Mouse (Mus musculus) cerebellum, adult (tissue): ENCODE data around the gene Rpa2.

Experiments used
- ATAC-seq: cut with Nextera tagmentation; 2 replicates; pipeline ENCODE4 v1.9.2; 2017; ENCODE audit warnings: mild to moderate bottlenecking, moderate library complexity, mixed read lengths; ENCODE audit not compliant: insufficient number of reproducible peaks, low FRiP score, low TSS enrichment

The Rpa2 gene

DNA sequence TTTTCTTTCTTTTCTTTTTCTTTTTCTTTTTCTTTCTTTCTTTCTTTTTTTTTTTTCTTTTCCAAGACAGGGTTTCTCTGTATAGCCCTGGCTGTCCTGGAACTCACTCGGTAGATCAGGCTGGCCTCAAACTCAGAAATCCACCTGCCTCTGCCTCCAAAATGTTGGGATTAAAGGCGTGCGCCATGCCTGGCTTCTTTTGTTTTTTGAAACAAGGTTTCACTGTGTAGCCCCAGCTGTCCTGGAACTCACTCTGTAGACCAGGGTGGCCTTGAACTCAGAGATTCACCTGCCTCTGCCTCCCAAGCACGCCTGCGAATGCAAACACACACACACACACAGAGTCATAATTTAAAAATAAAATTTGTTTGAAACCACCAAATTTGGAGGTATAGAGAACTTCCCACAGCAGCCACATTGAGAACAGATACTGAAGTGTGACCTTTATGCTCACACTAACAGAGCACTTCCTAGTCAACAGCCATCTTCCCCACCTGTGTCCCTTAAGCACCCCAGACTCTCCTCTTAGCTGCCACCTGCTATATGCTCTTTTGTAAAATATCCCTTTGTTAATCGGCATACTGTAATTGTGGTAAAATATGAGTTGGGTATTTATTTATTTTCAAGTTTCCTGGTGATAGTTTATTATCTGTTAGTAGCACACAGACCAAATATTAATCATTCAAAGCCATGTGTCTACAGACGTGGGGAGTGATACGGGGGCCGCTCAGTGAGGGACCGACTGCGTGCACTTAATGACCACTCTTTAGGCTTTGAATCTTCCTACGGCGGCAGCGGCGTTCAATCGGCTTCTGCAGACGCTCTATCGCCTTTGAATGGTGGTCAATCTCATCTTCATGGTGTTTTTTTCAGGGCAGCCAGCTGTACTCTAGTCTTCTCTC, 33.3 kb downstream of the Rpa2 start:
- no peak for ATAC-seq

DNA sequence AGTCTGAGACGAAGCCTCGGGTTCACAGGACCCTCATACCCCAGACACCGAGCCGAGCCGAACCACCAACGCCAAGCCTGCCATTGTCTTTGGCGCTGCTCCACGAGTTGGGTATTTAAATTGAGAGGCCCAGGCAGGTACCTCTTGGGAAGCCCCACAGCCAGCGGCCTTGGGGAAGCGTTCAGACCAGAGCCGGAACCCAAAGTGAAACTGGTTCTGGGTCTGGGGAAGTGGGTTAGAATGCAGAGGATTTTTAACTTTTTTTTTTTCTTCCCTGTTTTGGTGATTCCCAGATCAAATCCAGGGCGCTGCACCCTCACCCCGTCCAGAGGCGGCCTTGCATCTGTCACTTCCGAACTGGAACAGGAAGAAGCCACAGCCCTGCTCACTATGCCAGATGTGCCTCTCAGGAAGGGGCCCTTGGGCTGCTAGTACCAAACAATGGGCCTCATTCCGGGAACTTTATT, 34.1 kb downstream of the Rpa2 start:
- ATAC-seq = no peak

DNA sequence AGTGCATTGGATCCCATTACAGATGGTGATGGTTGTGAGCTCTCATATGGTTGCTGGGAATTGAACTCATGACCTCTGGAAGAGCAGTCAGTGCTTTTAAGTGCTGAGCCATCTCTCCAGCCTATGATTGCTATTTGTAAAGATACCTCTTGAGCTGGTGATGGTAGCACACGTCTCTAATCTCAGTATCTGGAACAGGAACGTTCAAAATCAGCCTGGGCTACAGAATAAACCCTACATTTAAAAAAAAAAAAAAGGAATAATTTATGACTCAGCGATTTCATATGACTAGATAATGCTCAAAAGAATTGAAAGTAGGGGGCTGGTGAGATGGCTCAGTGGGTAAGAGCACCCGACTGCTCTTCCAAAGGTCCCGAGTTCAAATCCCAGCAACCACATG, 35.1 kb downstream of the Rpa2 start:
- no peak for ATAC-seq

DNA sequence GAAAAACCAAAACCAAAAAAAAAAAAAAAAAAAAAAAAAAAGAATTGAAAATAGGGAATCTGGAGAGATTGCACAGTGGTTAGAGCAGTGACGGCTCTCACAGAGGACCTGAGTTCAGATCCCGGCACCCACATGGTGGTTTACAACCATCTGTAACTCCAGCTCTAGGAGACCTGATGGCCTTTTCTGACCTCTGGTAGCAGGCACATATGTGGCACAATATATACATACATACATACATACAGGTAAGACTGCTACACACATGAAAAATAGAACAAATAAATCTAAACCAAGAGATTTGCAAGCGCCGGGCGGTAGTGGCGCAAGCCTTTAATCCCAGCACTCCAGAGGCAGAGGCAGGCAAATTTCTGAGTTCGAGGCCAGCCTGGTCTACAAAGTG, 35.7 kb downstream of the Rpa2 start:
- no peak for ATAC-seq

DNA sequence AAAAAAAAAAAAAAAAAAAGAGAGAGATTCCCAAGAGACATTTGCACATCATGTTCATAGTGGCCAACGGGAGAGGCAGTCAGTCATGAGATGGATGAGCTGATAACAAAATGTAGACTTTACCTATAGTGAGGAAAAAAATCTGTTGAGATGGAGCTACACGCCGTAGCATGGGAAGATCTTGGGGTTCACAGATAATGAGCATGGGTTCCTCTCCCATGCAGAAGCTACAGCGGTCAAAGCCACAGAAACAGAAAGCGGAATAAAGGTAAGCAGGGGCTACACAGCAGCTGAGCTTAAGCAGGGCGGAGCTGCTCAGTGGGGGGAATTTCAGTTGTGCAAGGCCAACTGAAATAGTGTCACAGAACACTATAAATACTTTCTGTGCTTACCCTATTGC, 36.2 kb downstream of the Rpa2 start:
- ATAC-seq = no peak

DNA sequence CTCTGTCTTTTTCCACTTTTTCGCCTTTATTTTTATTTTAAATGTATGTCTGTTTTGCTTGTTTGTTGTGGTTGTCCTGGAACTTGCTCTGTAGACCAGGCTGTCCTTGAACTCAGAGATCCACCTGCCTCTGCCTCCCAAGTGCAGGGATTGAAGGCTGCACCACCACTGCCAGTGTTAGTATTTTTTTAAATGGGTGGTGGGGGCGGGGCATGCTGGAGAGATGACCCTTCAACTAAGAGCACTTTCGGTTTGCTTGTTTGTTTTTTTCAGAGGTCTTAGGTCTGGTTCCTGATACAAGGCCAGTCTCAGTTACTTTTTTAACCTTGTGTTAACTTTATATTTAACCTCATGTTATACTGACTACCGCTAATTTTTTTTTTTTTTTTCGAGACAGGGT, 37.0 kb downstream of the Rpa2 start:
- ATAC-seq = no peak

DNA sequence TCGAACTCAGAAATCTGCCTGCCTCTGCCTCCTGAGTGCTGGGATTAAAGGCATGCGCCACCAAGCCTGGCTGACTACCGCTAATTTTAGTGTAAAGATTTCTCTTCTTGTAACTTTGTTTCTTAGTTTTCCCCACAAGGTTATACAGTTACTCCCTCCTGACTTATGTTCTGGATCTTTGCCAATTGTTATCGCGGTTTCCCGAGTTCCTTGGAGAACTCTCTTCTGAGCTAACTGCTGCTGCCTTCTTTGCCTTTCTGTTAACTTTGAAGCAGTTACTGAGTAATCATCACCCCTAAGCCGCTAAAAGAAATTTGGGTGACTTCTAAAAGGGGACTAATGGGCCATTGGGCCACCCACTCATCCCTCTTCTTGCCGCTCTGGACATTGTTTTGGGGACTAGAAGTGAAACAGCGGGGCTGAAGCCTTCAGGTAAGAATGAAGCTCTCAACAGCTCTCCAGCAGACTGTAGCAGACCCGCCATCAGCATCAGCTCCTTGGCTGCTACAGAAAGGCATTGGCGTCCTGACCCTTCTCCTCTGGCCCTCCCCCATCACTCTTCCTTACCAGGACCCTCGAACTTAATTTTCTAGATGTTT, 37.6 kb downstream of the Rpa2 start:
- no peak for ATAC-seq

DNA sequence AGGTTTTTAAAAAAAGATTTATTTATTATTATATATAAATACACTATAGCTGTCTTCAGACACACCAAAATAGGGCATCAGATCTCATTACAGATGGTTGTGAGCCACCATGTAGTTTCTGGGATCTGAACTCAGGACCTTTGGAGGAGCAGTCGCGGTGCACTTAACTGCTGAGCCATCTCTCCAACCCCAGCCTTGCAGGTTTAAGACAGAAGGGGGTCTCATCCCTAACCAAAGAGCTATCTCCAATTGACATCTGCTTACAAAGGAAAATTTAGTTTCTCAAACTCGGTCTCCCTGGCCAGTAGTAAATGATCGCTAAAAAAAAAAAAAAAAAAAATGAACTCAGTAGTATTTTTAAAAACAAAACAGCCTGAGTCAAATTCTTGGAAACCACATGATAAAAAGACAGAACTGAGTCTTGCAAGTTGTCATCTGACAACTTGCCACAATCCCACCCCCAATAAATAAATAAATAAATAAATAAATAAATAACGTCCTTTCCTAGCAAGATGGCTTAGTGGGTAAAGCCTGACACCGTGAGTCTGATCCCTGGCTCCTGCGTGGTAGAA, 38.6 kb downstream of the Rpa2 start:
- ATAC-seq = no peak

DNA sequence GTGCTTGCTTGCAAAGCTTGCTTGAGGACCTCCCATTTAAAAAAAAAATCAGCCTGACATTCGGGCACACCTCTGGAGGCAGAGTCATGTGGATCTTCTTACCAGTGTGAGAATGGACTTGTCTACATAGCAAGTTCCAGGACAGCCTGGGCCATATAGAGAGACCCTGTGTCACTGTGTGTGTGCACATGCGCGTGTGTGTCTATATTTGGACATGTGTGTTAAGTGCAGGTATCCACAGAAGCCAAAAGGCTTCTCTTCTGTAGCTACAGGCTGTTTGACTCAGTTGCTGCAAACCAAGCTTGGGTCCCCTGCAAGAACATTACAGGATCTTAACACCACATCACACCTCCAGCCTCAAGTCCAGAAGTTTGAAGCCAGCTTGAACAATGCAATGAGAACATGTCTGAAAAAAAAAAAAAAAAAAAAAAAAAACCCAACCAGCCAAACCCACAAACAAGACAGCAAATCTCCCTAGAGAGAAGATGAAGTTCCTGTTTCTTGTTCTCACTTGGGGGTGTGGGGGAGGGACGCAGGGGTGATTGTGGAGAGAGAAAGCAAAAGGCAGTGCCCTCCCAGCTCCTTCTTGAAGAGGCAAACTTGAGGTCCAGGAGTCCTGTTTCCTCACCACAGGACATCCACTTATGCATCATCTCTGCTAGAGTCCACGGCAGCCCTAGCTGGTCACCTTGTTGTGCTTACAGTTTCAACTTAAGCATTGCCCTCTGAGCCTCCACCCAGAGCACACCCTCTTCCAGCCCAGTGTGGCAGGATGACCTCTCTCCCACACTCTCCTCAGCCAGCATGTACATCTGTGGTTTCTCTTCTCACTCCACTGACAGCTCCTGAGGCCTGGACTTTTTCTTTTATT, 39.9 kb downstream of the Rpa2 start:
- no peak for ATAC-seq

DNA sequence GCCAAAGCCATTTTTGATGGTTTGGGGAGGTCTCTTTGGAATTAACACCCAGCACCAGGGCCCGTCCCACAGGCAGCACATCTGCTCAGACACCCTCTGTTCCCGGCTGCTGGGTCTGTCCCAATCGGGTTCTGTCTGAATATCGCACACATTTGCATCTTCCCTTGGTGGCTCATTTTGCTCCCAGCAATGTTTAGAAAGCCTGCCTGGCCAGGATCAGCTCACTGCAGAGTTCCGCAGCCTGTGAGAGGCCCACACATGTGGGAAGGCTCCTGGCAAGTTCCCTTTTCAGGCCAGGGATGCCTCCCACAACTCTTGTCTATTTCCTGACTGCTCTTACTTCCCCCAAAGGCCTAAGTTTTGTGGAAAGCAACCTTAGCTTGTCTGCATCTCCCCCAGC, 41.5 kb downstream of the Rpa2 start:
- no peak for ATAC-seq

DNA sequence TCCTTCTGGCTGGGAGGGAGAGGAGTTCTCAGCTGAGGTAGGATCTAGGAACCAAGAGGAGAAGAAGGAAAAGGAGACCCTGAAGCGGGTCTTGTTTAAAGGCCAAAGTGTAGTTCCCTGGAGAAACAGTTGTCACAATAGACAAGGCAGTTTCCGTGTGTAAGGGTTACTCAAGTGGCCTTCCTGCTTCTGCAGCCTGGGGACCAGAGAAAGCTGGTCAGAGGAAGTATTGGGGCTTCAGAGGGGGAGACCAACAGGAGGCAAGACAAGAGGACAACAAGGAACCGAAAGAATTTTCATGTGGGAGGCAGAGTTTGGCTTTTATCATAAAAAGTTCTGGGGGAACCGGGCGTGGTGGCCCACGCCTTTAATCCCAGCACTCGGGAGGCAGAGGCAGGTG, 48.3 kb downstream of the Rpa2 start:
- no peak for ATAC-seq

DNA sequence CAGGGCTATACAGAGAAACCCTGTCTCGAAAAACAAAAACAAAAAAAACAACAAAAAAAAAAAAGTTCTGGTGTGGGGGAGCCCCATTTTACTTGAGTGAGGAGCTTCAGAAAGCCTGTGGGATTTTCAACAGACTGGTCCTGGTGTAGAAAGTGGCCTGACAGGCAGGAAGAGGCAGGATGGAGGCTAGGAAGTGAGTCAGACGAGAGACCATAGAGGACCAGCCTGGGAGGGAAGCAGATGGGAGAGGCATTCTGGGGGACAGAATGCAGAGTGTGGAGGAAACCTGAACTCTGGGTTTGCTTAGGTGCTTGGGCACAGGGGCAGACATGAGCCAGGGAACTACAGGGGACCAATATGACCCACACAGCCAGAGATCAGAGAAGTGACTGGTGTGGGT, 48.7 kb downstream of the Rpa2 start:
- ATAC-seq = no peak

DNA sequence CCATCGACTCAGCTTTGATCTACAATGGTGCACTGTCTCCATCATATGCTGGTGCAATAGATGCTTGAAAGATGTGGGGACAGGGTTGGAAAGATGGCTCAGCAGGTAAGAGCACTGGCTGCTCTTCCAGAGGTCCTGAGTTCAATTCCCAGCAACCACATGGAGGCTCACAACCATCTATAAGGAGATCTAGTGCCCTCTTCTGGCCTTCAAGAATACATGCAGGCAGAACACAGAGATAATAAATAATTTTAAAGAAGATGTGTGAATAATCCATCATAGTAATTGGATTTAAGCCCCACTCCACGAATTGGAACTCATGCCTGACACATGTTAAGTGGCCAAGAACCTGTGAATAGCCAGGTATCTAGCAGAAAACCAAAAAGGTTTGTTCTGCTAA, 50.3 kb downstream of the Rpa2 start:
- no peak for ATAC-seq

DNA sequence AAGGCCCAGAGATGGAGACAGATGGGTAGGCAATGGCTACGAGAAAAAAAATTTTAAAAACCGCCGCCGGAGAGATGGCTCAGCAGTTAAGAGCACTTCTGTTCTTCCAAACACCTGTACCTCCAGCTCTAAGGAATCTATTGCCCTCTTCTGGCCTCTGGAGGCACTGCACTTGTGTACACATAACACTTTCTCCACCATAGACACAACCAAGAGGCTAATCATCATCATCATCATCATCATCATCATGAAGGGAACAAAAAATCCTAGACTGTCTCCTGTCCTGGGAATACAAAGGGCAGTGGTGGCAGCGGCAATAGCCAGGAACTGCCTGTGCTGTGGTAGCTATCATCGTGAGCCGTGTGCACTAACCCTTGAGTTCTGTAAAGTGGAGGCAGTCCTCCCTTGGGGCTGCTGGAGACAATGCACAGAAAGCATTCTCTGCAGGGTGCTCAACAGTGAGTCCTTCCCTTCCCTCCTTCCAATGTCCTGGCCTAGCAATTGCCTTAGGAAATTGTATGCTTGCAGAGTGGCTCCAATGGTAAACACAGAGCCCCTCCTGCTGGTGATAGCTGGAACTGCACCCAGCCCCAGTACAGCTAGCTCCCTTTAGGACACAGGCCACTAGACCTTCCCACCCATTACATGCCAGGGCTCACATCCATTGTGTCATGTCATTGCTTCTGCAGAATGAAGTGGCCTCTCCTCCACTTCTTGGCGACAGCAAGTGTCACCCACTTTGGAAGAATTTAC, 55.7 kb downstream of the Rpa2 start:
- no peak for ATAC-seq
